Mouse (Mus musculus) embryonic facial prominence, embryonic 12.5 days (tissue): ENCODE measurements around the gene Slc5a4b. TPM values are rescaled to one million over a fixed set of nuclear protein-coding genes. Genes with fewer than 3 reads are reported as not detected.
"Not testable (repeated sequence)": the region's sequence is repeated elsewhere in the genome, so short reads cannot be mapped to it uniquely, and the experiment has no call there.

ENCODE experiments used
- ATAC-seq: fragments of 200-750 bp; cut with Nextera tagmentation; 2 replicates; pipeline ENCODE4 v1.8.0; 2017; ENCODE audit not compliant: insufficient number of reproducible peaks, insufficient read depth, low FRiP score, low TSS enrichment
- H3K27ac ChIP-seq: fragments of 300-500 bp; sonication (generic); 2 replicates; pipeline ENCODE4 v1.5.1; 2016; ENCODE audit warnings: mild to moderate bottlenecking
- H3K27me3 ChIP-seq: fragments of 300-500 bp; sonication (generic); 2 replicates; pipeline ENCODE4 v1.6.1; 2016; ENCODE audit warnings: mild to moderate bottlenecking, moderate library complexity
- H3K36me3 ChIP-seq: fragments of 300-500 bp; sonication (generic); 2 replicates; pipeline ENCODE4 v1.6.1; 2016; ENCODE audit warnings: mild to moderate bottlenecking
- H3K4me1 ChIP-seq: fragments of 300-500 bp; sonication (generic); 2 replicates; pipeline ENCODE4 v1.6.1; 2016
- H3K4me2 ChIP-seq: fragments of 300-500 bp; sonication (generic); replicated peaks from 2 replicates; pipeline ENCODE4 v1.6.1; 2016; ENCODE audit warnings: mild to moderate bottlenecking, moderate library complexity
- H3K4me3 ChIP-seq: fragments of 300-500 bp; sonication (generic); 2 replicates; pipeline ENCODE4 v1.5.1; 2016; ENCODE audit warnings: mild to moderate bottlenecking
- H3K9ac ChIP-seq: fragments of 300-500 bp; sonication (generic); 2 replicates; pipeline ENCODE4 v1.6.1; 2016; ENCODE audit warnings: mild to moderate bottlenecking, moderate library complexity
- H3K9me3 ChIP-seq: fragments of 300-500 bp; sonication (generic); 2 replicates; pipeline ENCODE4 v1.6.1; 2016; ENCODE audit warnings: mild to moderate bottlenecking, moderate library complexity
- WGBS: fragments of 180-500 bp; shearing (Covaris S2); methylation state at CpG from one replicate; pipeline ENCODE4 v1.1.7; 2016; 5-methylcytosine and 5-hydroxymethylcytosine counted together
- polyA plus RNA-seq: library from polyadenylated mRNA; unstranded; fragments of >200 nt; fragmentation: Nextera tagmentation; extraction: Ambion mirVana; gene quantifications from 2 replicates; pipeline ENCODE4 v1.2.1, GENCODE M21; 2016

The Slc5a4b gene
- polyA plus RNA-seq, 1 experiment from 2014 or later = 0.05 TPM

DNA sequence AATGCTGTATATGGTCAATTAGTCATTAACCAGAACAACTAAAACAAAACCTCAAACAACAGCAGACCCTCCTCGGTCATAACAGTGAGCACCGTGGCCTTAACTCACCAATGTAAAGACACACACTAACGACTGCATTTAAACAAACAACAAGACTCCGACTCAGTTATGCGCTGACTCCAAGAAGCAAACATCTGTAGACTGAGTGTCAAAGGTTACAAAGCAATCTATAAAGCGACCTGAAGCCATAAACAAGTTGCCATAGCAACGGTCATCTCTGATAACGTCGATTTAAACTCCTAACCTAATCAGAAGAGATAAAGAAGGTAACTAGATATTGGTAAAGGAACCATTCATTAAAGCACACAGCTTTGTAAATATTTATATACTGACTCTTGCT is 13.4 kb downstream of the Slc5a4b start:
- H3K9ac ChIP-seq = no peak overlapping the region

DNA sequence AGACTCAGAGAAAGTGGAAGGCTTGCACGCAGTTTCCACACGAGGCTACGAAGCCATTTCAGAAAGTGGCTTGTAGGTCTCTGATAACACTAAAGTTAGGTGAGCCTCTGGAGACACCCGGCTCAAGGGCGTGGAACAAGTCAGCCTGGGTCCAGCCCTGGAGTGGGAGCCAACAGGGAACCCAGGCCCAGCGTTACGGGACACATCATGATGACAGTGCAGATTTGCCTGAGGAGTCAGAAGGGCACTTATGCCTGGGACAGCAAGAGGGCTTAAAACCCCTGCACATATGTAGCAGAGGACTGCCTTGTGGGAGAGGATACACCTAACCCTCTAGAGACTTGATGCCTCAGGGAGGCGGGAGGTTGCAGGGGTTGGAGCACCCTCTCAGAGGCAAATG is 14.2 kb downstream of the Slc5a4b start:
- Histone ChIP-seq H3K9me3 (no peaks in the 10 kb centered on the region), H3K4me1 (no peaks in the 10 kb centered on the region), H3K9ac (no peak overlapping the region), H3K27me3 (no peaks in the 10 kb centered on the region), H3K36me3 (no peaks in the 10 kb centered on the region), H3K27ac (no peak overlapping the region), H3K4me3 (no peak overlapping the region), H3K4me2 (no peak overlapping the region)
- ATAC-seq = no peak
- WGBS = 88% methylated on average over 8 of the region's 8 CpGs

More for the DNA sequence above, 13.4 kb downstream of the Slc5a4b start:
- 73% methylated on average over 9 of the region's 9 CpGs for WGBS
- Histone ChIP-seq H3K4me3 (no peak overlapping the region), H3K4me2 (no peak overlapping the region), H3K4me1 (no peaks in the 10 kb centered on the region), H3K36me3 (no peaks in the 10 kb centered on the region), H3K9me3 (no peaks in the 10 kb centered on the region), H3K27ac (no peak overlapping the region), H3K27me3 (no peaks in the 10 kb centered on the region)
- ATAC-seq = no peak

DNA sequence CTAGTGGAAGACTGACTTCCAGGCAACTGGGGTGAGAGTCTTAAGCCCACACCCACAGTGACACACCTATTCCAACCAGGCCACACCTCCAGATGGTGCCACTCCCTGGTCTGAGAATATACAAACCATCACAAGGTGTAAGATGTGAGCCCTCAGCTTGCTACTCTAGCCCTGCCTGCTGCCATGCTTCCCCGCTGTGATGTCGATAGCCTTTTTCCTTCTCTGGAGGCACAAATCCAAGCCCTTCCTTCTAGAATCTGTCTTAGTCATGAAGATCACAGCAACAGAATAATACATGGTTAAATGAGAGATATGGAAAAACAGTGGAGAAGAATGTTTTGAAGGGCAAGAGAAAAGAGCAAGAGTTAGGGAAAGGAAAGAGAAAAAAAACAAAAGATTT is 33.8 kb downstream of the Slc5a4b start:
- not testable (repeated sequence) for H3K4me1 ChIP-seq, H3K9me3 ChIP-seq, H3K4me2 ChIP-seq, H3K27me3 ChIP-seq, ATAC-seq, H3K27ac ChIP-seq, H3K4me3 ChIP-seq, H3K9ac ChIP-seq, H3K36me3 ChIP-seq
- WGBS = 87% methylated on average over 2 of the region's 2 CpGs

DNA sequence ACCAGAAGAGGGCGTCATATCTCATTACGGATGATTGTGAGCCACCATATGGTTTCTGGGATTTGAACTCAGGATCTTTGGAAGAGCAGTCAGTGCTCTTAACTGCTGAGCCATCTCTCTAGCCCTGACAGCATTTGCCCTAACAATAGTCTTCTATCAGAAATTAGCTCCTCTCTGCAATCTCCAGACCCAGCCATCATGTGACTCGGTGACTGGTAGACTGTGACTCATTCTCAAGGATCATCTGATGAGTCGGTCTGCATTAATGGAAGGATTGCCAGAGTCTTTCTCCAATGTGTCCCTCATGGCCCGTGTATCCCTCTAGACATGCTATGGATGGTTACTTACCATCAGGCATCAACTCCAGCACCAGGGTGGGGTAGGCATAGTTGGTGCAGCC is 38.7 kb downstream of the Slc5a4b start:
- not testable (repeated sequence) for H3K27ac ChIP-seq, H3K4me3 ChIP-seq, H3K27me3 ChIP-seq, ATAC-seq, H3K36me3 ChIP-seq, H3K9me3 ChIP-seq, H3K4me2 ChIP-seq, H3K4me1 ChIP-seq, H3K9ac ChIP-seq
- WGBS = 90% methylated on average over 5 of the region's 5 CpGs

GRCm38 (mm10) chr10:76067674-76068613 is 42.8 kb downstream of the Slc5a4b start:
- Histone ChIP-seq H3K4me2 (no peak overlapping the region), H3K9ac (no peak overlapping the region), H3K36me3 (no peaks in the 10 kb centered on the region), H3K27me3 (no peaks in the 10 kb centered on the region), H3K4me1 (no peaks in the 10 kb centered on the region), H3K27ac (no peak overlapping the region), H3K4me3 (no peak overlapping the region), H3K9me3 (no peaks in the 10 kb centered on the region)
- no peak for ATAC-seq
- 34% methylated on average over 12 of the region's 12 CpGs for WGBS

GRCm38 (mm10) chr10:76062439-76062838 is 48.3 kb downstream of the Slc5a4b start:
- H3K4me1 ChIP-seq = no peaks in the 10 kb centered on the region
- WGBS = 84% methylated on average over 5 of the region's 5 CpGs
- no peaks in the 10 kb centered on the region for H3K36me3 ChIP-seq
- H3K4me3 ChIP-seq = no peak overlapping the region
- no peak overlapping the region for H3K27ac ChIP-seq
- H3K9ac ChIP-seq = no peak overlapping the region
- no peaks in the 10 kb centered on the region for H3K9me3 ChIP-seq
- H3K27me3 ChIP-seq = no peaks in the 10 kb centered on the region
- H3K4me2 ChIP-seq = no peak overlapping the region
- no peak for ATAC-seq

- H3K36me3 ChIP-seq = no peaks in the 10 kb centered on the region
- ATAC-seq = no peak
- no peak overlapping the region for H3K27ac ChIP-seq
- H3K4me2 ChIP-seq = no peak overlapping the region
- H3K9me3 ChIP-seq = no peaks in the 10 kb centered on the region
- H3K4me3 ChIP-seq = no peak overlapping the region
- 72% methylated on average over 11 of the region's 11 CpGs for WGBS
- no peaks in the 10 kb centered on the region for H3K27me3 ChIP-seq
- no peaks in the 10 kb centered on the region for H3K4me1 ChIP-seq
- H3K9ac ChIP-seq = no peak overlapping the region
Observed at GRCm38 (mm10) chr10:76051860-76052259, 58.9 kb downstream of the Slc5a4b start.

- no peaks in the 10 kb centered on the region for H3K9me3 ChIP-seq
- no peak overlapping the region for H3K27ac ChIP-seq
- no peak overlapping the region for H3K9ac ChIP-seq
- H3K27me3 ChIP-seq = no peaks in the 10 kb centered on the region
- 0 out of 2 replicates have a peak, but pooled peaks cover 2% of the 10 kb centered on the region for H3K36me3 ChIP-seq
- 35% methylated on average over 6 of the region's 6 CpGs for WGBS
- H3K4me1 ChIP-seq = peaks cover 4% of the 10 kb centered on the region; the same call in 1 of the 2 replicates
- no peak overlapping the region for H3K4me3 ChIP-seq
- H3K4me2 ChIP-seq = no peak overlapping the region
- ATAC-seq = no peak
Observed at GRCm38 (mm10) chr10:76048967-76049366, 61.8 kb downstream of the Slc5a4b start.

GRCm38 (mm10) chr10:76047182-76047869 is 63.4 kb downstream of the Slc5a4b start:
- H3K27ac ChIP-seq = no peak overlapping the region
- no peaks in the 10 kb centered on the region for H3K9me3 ChIP-seq
- H3K4me3 ChIP-seq = no peak overlapping the region
- peaks cover 13% of the 10 kb centered on the region for H3K36me3 ChIP-seq
- ATAC-seq = no peak
- no peaks in the 10 kb centered on the region for H3K27me3 ChIP-seq
- H3K9ac ChIP-seq = no peak overlapping the region
- 48% methylated on average over 5 of the region's 5 CpGs for WGBS
- peaks cover 4% of the 10 kb centered on the region; the same call in 1 of the 2 replicates for H3K4me1 ChIP-seq
- H3K4me2 ChIP-seq = no peak overlapping the region

DNA sequence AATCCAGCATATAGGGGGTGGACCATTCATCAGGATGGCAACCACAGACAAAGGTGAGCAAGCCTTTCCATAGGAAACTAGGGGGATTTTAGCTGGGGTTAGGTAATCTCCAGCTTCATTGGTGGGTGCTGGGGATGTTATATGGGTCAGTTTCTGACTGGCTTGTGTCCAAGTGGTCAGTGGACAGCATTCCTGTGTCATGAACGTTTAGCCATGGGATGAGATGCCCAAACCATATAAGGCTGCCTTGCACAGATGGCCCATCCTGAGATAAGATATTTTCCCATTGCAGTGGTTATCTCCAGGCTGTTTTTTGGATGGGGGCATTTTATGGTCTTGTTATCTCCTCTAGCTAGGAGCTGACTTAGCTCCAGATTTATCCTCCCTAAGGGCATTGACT is 64.0 kb downstream of the Slc5a4b start:
- Histone ChIP-seq H3K27me3 (no peaks in the 10 kb centered on the region), H3K4me3 (no peak overlapping the region), H3K9ac (no peak overlapping the region), H3K4me1 (peaks cover 4% of the 10 kb centered on the region; the same call in 1 of the 2 replicates), H3K36me3 (peaks cover 13% of the 10 kb centered on the region), H3K4me2 (no peak overlapping the region), H3K9me3 (no peaks in the 10 kb centered on the region), H3K27ac (no peak overlapping the region)
- 57% methylated on average over 1 of the region's 1 CpGs for WGBS
- no peak for ATAC-seq

- no peak for ATAC-seq
- H3K4me2 ChIP-seq = no peak overlapping the region
- no peaks in the 10 kb centered on the region for H3K9me3 ChIP-seq
- H3K4me1 ChIP-seq = peaks cover 4% of the 10 kb centered on the region; the same call in 1 of the 2 replicates
- H3K4me3 ChIP-seq = no peak overlapping the region
- no peak overlapping the region for H3K27ac ChIP-seq
- H3K36me3 ChIP-seq = peaks cover 24% of the 10 kb centered on the region
- H3K27me3 ChIP-seq = no peaks in the 10 kb centered on the region
- no peak overlapping the region for H3K9ac ChIP-seq
- 30% methylated on average over 5 of the region's 5 CpGs for WGBS
Observed at GRCm38 (mm10) chr10:76045343-76045742, 65.4 kb downstream of the Slc5a4b start.

GRCm38 (mm10) chr10:76036962-76037361 is 73.8 kb downstream of the Slc5a4b start:
- 90% methylated on average over 5 of the region's 5 CpGs for WGBS
- Histone ChIP-seq H3K36me3 (peaks cover 60% of the 10 kb centered on the region), H3K4me3 (no peak overlapping the region)

More at GRCm38 (mm10) chr10:76036962-76037361, 73.8 kb downstream of the Slc5a4b start:
- no peaks in the 10 kb centered on the region for H3K27me3 ChIP-seq
- H3K27ac ChIP-seq = no peak overlapping the region
- no peaks in the 10 kb centered on the region for H3K4me1 ChIP-seq
- H3K9ac ChIP-seq = no peak overlapping the region
- no peaks in the 10 kb centered on the region for H3K9me3 ChIP-seq
- H3K4me2 ChIP-seq = no peak overlapping the region
- ATAC-seq = no peak
